Mouse (Mus musculus) duodenum, adult 2 months (tissue): Measurements from ENCODE around the gene Enpp1. TPM values are rescaled to one million over a fixed set of nuclear protein-coding genes. Genes with fewer than 3 reads are reported as not detected.

ENCODE experiments used
- polyA plus RNA-seq: library from polyadenylated mRNA; depleted of rRNA; stranded (reverse); fragments of >200 nt; gene quantifications from 2 replicates; pipeline ENCODE4 v1.2.3, GENCODE M21; 2012; ENCODE audit warnings: low replicate concordance; rRNA removed

Gene Enpp1
- polyA plus RNA-seq, result 1.4 and 1.8 TPM in 2 replicates

DNA sequence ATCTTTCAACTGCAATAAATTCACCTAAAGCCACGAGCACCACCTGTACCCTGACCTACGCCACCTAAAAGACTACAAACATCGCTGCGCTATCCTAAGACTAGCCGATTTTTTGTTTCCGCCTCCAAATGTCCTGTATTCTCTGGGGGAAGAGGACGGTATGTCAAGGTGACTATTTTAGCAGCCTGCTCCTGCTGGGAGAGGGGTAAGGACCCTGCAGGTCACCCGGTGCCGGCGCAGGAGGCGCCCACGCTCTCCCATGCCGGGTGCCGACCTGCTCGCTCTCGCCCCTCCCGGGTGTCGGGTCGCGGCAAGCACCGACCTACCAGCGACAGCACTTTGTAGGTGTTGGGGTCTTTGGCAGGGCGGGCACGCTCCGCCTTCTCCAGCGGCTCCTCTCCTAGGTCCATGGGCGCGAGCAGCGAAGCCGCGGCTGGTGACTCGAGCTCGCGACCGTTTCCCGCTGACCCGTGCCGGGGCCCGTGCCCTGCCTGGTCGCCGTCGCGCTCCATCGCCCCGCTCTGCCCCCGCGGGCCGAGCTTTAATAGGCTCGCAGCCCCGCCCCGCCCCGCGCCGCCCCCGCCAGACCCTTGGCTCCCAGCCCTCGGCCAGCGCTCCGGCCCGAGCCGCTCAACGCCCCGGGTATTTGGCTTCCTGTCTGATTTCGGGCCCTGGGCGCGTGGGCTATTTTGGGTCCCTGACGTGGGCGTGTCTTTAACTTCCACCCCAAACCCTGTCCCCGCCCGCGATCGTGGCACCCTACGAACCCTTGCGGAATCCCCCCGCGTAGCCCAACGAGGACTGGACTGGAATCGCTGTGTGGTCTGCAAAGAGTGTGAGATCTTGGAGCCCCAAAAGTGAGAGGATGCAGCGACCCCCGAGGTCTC lies at the start of gene Enpp1:
Gene Enpp1, minus strand, starts transcription at position 680 of the 887 bp plus-strand sequence.

DNA sequence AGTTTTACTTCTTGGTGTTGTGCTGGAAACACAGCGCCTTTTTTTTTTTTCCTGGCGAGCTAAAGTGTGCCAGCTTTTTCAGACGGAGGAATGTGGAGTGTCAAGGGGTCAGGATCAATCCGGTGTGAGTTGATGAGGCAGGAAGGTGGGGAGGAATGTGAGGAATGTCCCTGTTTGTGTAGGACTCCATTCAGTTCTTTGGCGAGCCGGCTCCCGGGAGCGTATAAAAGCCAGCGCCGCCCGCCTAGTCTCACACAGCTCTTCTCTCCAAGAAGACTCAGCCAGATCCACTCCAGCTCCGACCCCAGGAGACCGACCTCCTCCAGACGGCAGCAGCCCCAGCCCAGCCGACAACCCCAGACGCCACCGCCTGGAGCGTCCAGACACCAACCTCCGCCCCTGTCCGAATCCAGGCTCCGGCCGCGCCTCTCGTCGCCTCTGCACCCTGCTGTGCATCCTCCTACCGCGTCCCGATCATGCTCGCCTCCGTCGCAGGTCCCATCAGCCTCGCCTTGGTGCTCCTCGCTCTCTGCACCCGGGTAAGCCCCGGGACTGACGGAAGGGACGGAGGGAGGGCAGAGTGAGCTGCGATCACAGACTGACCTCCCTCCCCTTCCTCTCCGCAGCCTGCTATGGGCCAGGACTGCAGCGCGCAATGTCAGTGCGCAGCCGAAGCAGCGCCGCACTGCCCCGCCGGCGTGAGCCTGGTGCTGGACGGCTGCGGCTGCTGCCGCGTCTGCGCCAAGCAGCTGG lies 116.5 kb downstream of the Enpp1 start, which contains the start of gene Ccn2:
Gene Ccn2, plus strand, starts transcription at position 193 of the 753 bp plus-strand sequence.

Other genes starting within 250 kb of the Enpp1 start
- gene Ccn2, start 116.7 kb downstream of the Enpp1 start, polyA plus RNA-seq, result 10.7 and 50.3 TPM in 2 replicates
- 21.8 and 53.0 TPM in 2 replicates for gene Enpp3, start 130.7 kb upstream of the Enpp1 start, polyA plus RNA-seq
- 8.3 and 9.4 TPM in 2 replicates for gene Med23, start 157.8 kb upstream of the Enpp1 start, polyA plus RNA-seq
- gene Arg1, start 215.3 kb upstream of the Enpp1 start, polyA plus RNA-seq, result 0.12 and 0.26 TPM in 2 replicates